Mouse (Mus musculus) hindbrain, embryonic 14.5 days (tissue): ENCODE data around the gene Ccdc138. TPM values are rescaled to one million over a fixed set of nuclear protein-coding genes. Genes with fewer than 3 reads are reported as not detected.

ENCODE experiments used
- ATAC-seq: fragments of 200-750 bp; cut with Nextera tagmentation; 2 replicates; pipeline ENCODE4 v1.8.0; 2017; ENCODE audit warnings: moderate number of reproducible peaks, mild to moderate bottlenecking, moderate TSS enrichment, moderate library complexity; ENCODE audit not compliant: low FRiP score
- DNase-seq: peaks from one replicate; pipeline ENCODE4 v3.0.0-alpha.2; 2015; ENCODE audit warnings: low spot score
- H3K27ac ChIP-seq: fragments of 300-500 bp; sonication (generic); 2 replicates; pipeline ENCODE4 v1.5.1; 2014; ENCODE audit warnings: mild to moderate bottlenecking, moderate library complexity
- H3K27me3 ChIP-seq: fragments of 300-500 bp; sonication (generic); 2 replicates; pipeline ENCODE4 v1.6.1; 2014; ENCODE audit warnings: mild to moderate bottlenecking, low read length, mixed read lengths; ENCODE audit not compliant: control insufficient read depth, insufficient read depth
- H3K36me3 ChIP-seq: fragments of 300-500 bp; sonication (generic); replicated peaks from 2 replicates; pipeline ENCODE4 v1.6.1; 2014; ENCODE audit not compliant: control insufficient read depth, insufficient read depth
- H3K4me1 ChIP-seq: fragments of 300-500 bp; sonication (generic); replicated peaks from 2 replicates; pipeline ENCODE4 v1.6.1; 2014; ENCODE audit warnings: antibody characterized with exemption, low read length, mixed read lengths; ENCODE audit not compliant: control insufficient read depth, insufficient read depth
- H3K4me2 ChIP-seq: fragments of 300-500 bp; sonication (generic); replicated peaks from 2 replicates; pipeline ENCODE4 v1.6.1; 2014; ENCODE audit warnings: mild to moderate bottlenecking, moderate library complexity
- H3K4me3 ChIP-seq: fragments of 300-500 bp; sonication (generic); replicated peaks from 2 replicates; pipeline ENCODE4 v1.5.1; 2014; ENCODE audit warnings: mild to moderate bottlenecking, low read length
- H3K9ac ChIP-seq: fragments of 300-500 bp; sonication (generic); 2 replicates; pipeline ENCODE4 v1.6.1; 2014
- H3K9me3 ChIP-seq: fragments of 300-500 bp; sonication (generic); 2 replicates; pipeline ENCODE4 v1.6.1; 2016; ENCODE audit warnings: low read length; ENCODE audit not compliant: control insufficient read depth
- WGBS: fragments of 180-500 bp; shearing (Covaris S2); extraction: QIAGEN DNeasy Blood & Tissue Kit; methylation state at CpG from one replicate; pipeline ENCODE4 v1.1.7; 2014; 5-methylcytosine and 5-hydroxymethylcytosine counted together
- polyA plus RNA-seq: library from polyadenylated mRNA; unstranded; fragments of >200 nt; fragmentation: Nextera tagmentation; extraction: Ambion mirVana; gene quantifications from 2 replicates; pipeline ENCODE4 v1.2.1, GENCODE M21; 2014

The Ccdc138 gene
- polyA plus RNA-seq, result 7.2 and 7.7 TPM in 2 replicates

DNA sequence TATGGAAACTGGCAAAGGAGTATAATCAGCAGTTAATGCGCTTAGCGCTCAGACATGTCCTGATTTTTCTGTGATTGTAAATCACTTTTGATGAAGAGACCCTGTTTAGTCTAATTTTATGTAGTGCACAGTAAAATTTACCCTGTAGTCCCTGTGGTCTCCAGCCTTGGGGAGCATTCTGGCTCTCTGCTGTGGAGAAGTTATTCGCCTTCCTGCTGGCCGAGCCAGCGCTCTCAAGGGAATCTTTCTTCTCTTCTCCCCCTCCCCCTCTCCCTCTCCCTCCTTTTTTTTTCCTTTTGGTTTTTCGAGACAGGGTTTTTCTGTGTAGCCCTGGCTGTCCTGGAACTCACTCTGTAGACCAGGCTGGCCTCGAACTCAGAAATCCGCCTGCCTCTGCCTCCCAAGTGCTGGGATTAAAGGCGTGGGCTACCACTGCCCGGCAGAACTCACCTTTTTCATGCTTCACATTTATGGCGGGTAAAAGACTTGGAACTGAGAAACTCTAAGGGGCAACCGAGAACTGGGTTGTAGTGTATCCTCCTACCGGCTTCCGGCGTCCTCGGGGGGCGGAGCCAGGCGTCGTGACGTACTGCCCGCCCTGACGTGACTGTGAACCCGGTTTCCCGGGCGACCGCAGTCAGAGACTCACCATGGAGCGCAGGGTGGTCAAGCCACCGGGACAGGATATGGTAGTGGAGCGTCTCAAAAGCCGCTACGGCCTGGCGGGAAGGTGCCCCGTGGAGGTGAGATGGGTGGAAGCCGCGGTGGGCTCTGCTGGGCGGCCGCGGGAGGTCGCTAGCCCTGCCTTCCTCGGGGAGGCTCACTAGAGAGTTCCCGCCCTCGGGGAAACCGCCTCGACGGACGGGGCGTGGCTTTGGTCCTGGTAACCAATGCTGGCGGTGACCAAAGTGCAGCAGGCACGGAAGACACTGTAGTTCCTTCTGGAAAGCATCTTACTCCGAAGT, at the start of gene Ccdc138:
TSS of gene Ccdc138 (plus strand) at position 629 of the 965 bp plus-strand sequence.
- Histone ChIP-seq H3K27ac (peak within 1 kb of the TSS; percentile 86), H3K9ac (peak within 1 kb of the TSS; percentile 71), H3K4me1 (0 out of 2 replicates have a peak, but pooled peaks cover 14% of the 10 kb centered on the region), H3K4me2 (peak within 1 kb of the TSS; percentile 67), H3K4me3 (peak within 1 kb of the TSS; percentile 69), H3K27me3 (no peaks in the 10 kb centered on the region), H3K36me3 (peaks cover 25% of the 10 kb centered on the region), H3K9me3 (no peaks in the 10 kb centered on the region)
- DNase-seq (peak; percentile 89), ATAC-seq (peak; percentile 100)
- WGBS, result 1% methylated on average over 50 of the region's 50 CpGs

DNA sequence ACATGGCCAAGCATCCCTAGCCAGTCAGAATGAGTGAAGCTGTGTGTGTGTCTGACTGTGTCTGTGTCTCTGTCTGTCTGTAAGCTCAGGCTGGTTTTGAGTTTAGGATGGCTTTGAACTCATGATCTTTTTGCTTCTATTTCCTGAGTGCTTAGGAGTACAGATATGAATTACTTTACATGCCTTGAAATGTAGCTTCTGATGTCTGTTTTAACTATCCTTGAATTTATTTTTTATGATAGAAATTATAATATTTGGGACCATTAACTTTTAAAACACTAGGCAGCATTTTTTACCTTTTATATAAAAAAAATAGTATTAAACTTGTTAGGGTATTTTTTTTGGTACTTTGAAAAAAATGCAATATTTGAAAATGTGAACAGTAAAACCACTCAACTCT, 46.2 kb upstream of the Ccdc138 start:
- H3K9ac ChIP-seq, result no peak overlapping the region
- DNase-seq (no peak), ATAC-seq (no peak)
- H3K27ac ChIP-seq, result no peak overlapping the region
- peaks cover 7% of the 10 kb centered on the region for H3K4me1 ChIP-seq
- no peaks in the 10 kb centered on the region for H3K27me3 ChIP-seq
- peaks cover 40% of the 10 kb centered on the region for H3K36me3 ChIP-seq
- no peak overlapping the region for H3K4me3 ChIP-seq
- no peaks in the 10 kb centered on the region for H3K9me3 ChIP-seq
- H3K4me2 ChIP-seq, result no peak overlapping the region

- WGBS, result 97% methylated on average over 1 of the region's 1 CpGs
Observed at GRCm38 (mm10) chr10:58452185-58452584, 45.6 kb upstream of the Ccdc138 start.

GRCm38 (mm10) chr10:58459896-58460295, 37.9 kb upstream of the Ccdc138 start:
- Histone ChIP-seq H3K27ac (no peak overlapping the region), H3K36me3 (peaks cover 86% of the 10 kb centered on the region), H3K9me3 (no peaks in the 10 kb centered on the region), H3K4me2 (no peak overlapping the region), H3K27me3 (no peaks in the 10 kb centered on the region), H3K4me3 (no peak overlapping the region), H3K4me1 (no peaks in the 10 kb centered on the region), H3K9ac (no peak overlapping the region)
- ATAC-seq (no peak), DNase-seq (no peak)
- WGBS, result 97% methylated on average over 1 of the region's 1 CpGs

More at GRCm38 (mm10) chr10:58452185-58452584, 45.6 kb upstream of the Ccdc138 start:
- Histone ChIP-seq H3K27ac (no peak overlapping the region), H3K4me3 (no peak overlapping the region), H3K4me1 (peaks cover 7% of the 10 kb centered on the region), H3K27me3 (no peaks in the 10 kb centered on the region), H3K36me3 (peaks cover 41% of the 10 kb centered on the region), H3K4me2 (no peak overlapping the region), H3K9me3 (no peaks in the 10 kb centered on the region), H3K9ac (no peak overlapping the region)
- no peak for ATAC-seq
- DNase-seq, result no peak

DNA sequence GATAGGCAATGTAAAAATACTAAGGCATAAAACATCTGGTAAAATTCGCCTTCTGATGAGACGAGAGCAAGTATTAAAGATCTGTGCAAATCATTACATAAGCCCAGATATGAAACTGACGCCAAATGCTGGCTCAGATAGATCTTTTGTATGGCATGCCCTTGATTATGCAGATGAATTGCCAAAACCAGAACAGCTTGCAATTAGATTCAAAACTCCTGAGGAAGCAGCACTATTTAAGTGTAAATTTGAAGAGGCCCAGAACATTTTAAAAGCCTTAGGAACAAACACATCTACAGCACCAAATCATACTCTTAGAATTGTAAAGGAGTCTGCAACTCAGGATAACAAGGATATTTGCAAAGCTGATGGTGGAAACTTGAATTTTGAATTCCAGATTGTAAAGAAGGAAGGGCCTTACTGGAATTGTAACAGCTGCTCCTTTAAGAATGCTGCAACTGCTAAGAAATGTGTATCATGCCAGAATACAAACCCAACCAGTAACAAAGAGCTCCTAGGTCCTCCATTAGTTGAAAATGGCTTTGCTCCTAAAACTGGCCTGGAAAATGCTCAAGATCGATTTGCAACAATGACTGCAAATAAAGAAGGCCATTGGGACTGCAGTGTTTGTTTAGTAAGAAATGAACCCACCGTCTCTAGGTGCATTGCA, 20.5 kb upstream of the Ccdc138 start:
- Histone ChIP-seq H3K4me3 (no peak overlapping the region), H3K4me2 (no peak overlapping the region), H3K27ac (no peak overlapping the region), H3K9ac (no peak overlapping the region), H3K27me3 (no peaks in the 10 kb centered on the region), H3K36me3 (peaks cover 80% of the 10 kb centered on the region), H3K4me1 (no peaks in the 10 kb centered on the region), H3K9me3 (no peaks in the 10 kb centered on the region)
- WGBS, result 90% methylated on average over 5 of the region's 5 CpGs
- ATAC-seq (no peak), DNase-seq (no peak)

DNA sequence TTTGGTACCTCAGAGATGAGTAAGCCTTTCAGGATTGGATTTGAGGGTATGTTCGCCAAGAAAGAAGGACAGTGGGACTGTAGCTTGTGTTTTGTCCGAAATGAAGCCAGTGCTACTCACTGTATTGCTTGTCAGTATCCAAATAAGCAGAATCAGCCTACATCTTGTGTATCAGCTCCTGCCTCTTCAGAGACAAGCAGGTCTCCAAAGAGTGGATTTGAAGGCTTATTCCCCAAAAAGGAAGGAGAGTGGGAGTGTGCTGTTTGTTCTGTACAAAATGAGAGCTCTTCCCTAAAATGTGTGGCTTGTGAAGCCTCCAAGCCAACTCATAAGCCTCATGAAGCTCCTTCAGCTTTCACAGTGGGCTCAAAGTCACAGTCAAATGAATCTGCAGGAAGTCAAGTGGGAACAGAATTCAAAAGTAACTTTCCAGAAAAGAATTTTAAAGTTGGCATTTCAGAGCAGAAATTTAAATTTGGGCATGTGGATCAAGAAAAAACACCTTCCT, 19.6 kb upstream of the Ccdc138 start:
- no peak for ATAC-seq
- Histone ChIP-seq H3K9me3 (no peaks in the 10 kb centered on the region), H3K36me3 (peaks cover 82% of the 10 kb centered on the region), H3K4me1 (no peaks in the 10 kb centered on the region), H3K4me3 (no peak overlapping the region), H3K27me3 (no peaks in the 10 kb centered on the region), H3K4me2 (no peak overlapping the region), H3K9ac (no peak overlapping the region), H3K27ac (no peak overlapping the region)
- WGBS, result 98% methylated on average over 2 of the region's 2 CpGs
- no peak for DNase-seq

GRCm38 (mm10) chr10:58479954-58480490, 17.7 kb upstream of the Ccdc138 start:
- Histone ChIP-seq H3K9me3 (no peaks in the 10 kb centered on the region), H3K4me3 (no peak overlapping the region), H3K4me1 (no peaks in the 10 kb centered on the region), H3K36me3 (peaks cover 89% of the 10 kb centered on the region), H3K9ac (no peak overlapping the region), H3K4me2 (no peak overlapping the region), H3K27ac (no peak overlapping the region), H3K27me3 (no peaks in the 10 kb centered on the region)
- no peak for DNase-seq
- 97% methylated on average over 4 of the region's 4 CpGs for whole genome bisulfite sequencing
- ATAC-seq, result no peak

DNA sequence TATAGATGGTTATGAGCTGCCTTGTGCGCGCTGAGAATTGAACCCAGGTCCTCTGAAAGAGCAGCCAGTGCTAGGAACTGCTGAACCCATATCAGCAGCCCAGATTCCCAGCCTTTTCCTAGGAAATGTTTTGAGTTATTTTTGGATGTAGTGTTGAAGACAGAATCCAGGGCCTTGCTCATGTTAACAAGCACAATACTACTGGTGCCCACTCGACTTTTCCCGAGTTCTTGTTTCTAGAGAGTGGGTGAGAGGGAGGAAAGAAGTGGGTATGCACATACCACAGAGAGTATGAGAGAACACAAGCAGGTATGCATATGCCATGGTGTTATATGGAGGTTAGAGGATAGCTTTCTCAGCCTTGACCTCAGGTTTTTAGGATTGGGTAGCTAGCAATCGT, 6.7 kb upstream of the Ccdc138 start:
- WGBS, result 91% methylated on average over 5 of the region's 5 CpGs
- no peaks in the 10 kb centered on the region for H3K27me3 ChIP-seq
- no peak overlapping the region for H3K4me2 ChIP-seq
- H3K4me1 ChIP-seq, result no peaks in the 10 kb centered on the region
- no peaks in the 10 kb centered on the region for H3K9me3 ChIP-seq
- peaks cover 82% of the 10 kb centered on the region for H3K36me3 ChIP-seq
- H3K27ac ChIP-seq, result no peak overlapping the region
- H3K4me3 ChIP-seq, result no peak overlapping the region
- DNase-seq (no peak), ATAC-seq (no peak)
- no peak overlapping the region for H3K9ac ChIP-seq

GRCm38 (mm10) chr10:58495637-58496036, 2.1 kb upstream of the Ccdc138 start:
- H3K27me3 ChIP-seq, result no peaks in the 10 kb centered on the region
- H3K4me3 ChIP-seq, result no peak overlapping the region
- peaks cover 45% of the 10 kb centered on the region for H3K36me3 ChIP-seq
- WGBS, result 90% methylated on average over 2 of the region's 2 CpGs
- H3K9me3 ChIP-seq, result no peaks in the 10 kb centered on the region
- no peak for ATAC-seq
- H3K4me1 ChIP-seq, result 0 out of 2 replicates have a peak, but pooled peaks cover 14% of the 10 kb centered on the region
- no peak overlapping the region for H3K9ac ChIP-seq
- H3K4me2 ChIP-seq, result no peak overlapping the region
- DNase-seq, result no peak
- H3K27ac ChIP-seq, result no peak overlapping the region
